Mouse (Mus musculus): ENCODE results near the gene Srpk1. TPM values are rescaled to one million over a fixed set of nuclear protein-coding genes. Genes with fewer than 3 reads are reported as not detected.
"Not testable (repeated sequence)": the region's sequence is repeated elsewhere in the genome, so short reads cannot be mapped to it uniquely, and the experiment has no call there.

Srpk1 gene
- total RNA-seq, 1 experiment from 2014 or later, result 167 TPM

GRCm38 (mm10) chr17:28561613-28562012 is 60.9 kb downstream of the Srpk1 start:
- no peak for ATAC-seq (replicated peaks; ENCODE audit: low read depth, poor library complexity, severe bottlenecking)

- ATAC-seq (replicated peaks; ENCODE audit: low read depth, poor library complexity, severe bottlenecking), result no peak
Observed at GRCm38 (mm10) chr17:28560598-28560997, 61.9 kb downstream of the Srpk1 start, which contains the start of gene Clps. Clps (minus strand) TSS chr17:28560766.

GRCm38 (mm10) chr17:28557772-28558171 is 64.7 kb downstream of the Srpk1 start:
- no peak for ATAC-seq (replicated peaks; ENCODE audit: low read depth, poor library complexity, severe bottlenecking)

GRCm38 (mm10) chr17:28556635-28557396 is 65.7 kb downstream of the Srpk1 start:
- peak; percentile 70 for ATAC-seq (replicated peaks; ENCODE audit: low read depth, poor library complexity, severe bottlenecking)

GRCm38 (mm10) chr17:28554021-28554420 is 68.5 kb downstream of the Srpk1 start:
- ATAC-seq (replicated peaks; ENCODE audit: low read depth, poor library complexity, severe bottlenecking), result not testable (repeated sequence)

- peak; percentile 76 for ATAC-seq (replicated peaks; ENCODE audit: low read depth, poor library complexity, severe bottlenecking)
Observed at GRCm38 (mm10) chr17:28553040-28553793, 69.3 kb downstream of the Srpk1 start.

GRCm38 (mm10) chr17:28549111-28549510 is 73.4 kb downstream of the Srpk1 start, which contains the start of gene Clpsl2:
Clpsl2 (plus strand) TSS chr17:28549411.
- ATAC-seq (replicated peaks; ENCODE audit: low read depth, poor library complexity, severe bottlenecking), result no peak

- ATAC-seq (replicated peaks; ENCODE audit: low read depth, poor library complexity, severe bottlenecking), result no peak
Observed at GRCm38 (mm10) chr17:28548550-28548949, 74.0 kb downstream of the Srpk1 start.

- no peak for ATAC-seq (replicated peaks; ENCODE audit: low read depth, poor library complexity, severe bottlenecking)
Observed at GRCm38 (mm10) chr17:28546925-28547324, 75.6 kb downstream of the Srpk1 start.

GRCm38 (mm10) chr17:28537881-28538280 is 84.6 kb downstream of the Srpk1 start:
- ATAC-seq (replicated peaks; ENCODE audit: low read depth, poor library complexity, severe bottlenecking), result no peak

Other genes with a start within 250 kb of the Srpk1 start
- 35.0 and 49.6 TPM in 2 replicates for gene Fkbp5, start 105.2 kb downstream of the Srpk1 start, total RNA-seq (2017)
- not detected in 2 replicates for gene Armc12, start 91.9 kb downstream of the Srpk1 start, total RNA-seq (2017)
- not detected in 2 replicates for gene Clpsl2, start 73.3 kb downstream of the Srpk1 start, total RNA-seq (2017)
- not detected in 2 replicates for gene Clps, start 61.9 kb downstream of the Srpk1 start, total RNA-seq (2017)
- gene Lhfpl5, start 47.1 kb downstream of the Srpk1 start, total RNA-seq (2017), result not detected in 2 replicates
- 1.1 TPM in 1 of 2 replicates, not detected in the other for gene Slc26a8, start 67.5 kb upstream of the Srpk1 start, total RNA-seq (2017)
- gene Mapk14, start 68.6 kb upstream of the Srpk1 start, total RNA-seq (2017), result 81.4 and 94.2 TPM in 2 replicates
- 3.4 TPM in 1 of 2 replicates, not detected in the other for gene AC170998.1, start 103.4 kb upstream of the Srpk1 start, total RNA-seq (2017)
- 0.73 TPM in 1 of 2 replicates, not detected in the other for gene Mapk13, start 146.6 kb upstream of the Srpk1 start, total RNA-seq (2017)
- gene Brpf3, start 178.4 kb upstream of the Srpk1 start, total RNA-seq (2017), result 8.6 and 9.7 TPM in 2 replicates
- gene Pnpla1, start 235.7 kb upstream of the Srpk1 start, total RNA-seq (2017), result not detected in 2 replicates

Data from common myeloid progenitor, adult 5-6 weeks (primary cell).